Mouse (Mus musculus): ENCODE measurements around the gene Smug1.

GRCm38 (mm10) chr15:103202088-103202793 is 35.3 kb upstream of the Smug1 start:
- TF ChIP-seq CTCF (conservative IDR thresholded peaks at IDR 0.05; ENCODE audit: low read length) (no peak), POU5F1 (IDR thresholded peaks at IDR 0.05; ENCODE audit: borderline replicate concordance, low read length) (no peak), NANOG (IDR thresholded peaks at IDR 0.05; ENCODE audit: borderline replicate concordance, low read length) (no peak)
